Mouse (Mus musculus) cerebellum, postnatal 14 days (tissue): ENCODE measurements around the gene Fam122a.

Source experiments
- DNase-seq, 2 experiments: peaks; one replicate each; pipeline ENCODE4 v3.0.0; 2021; ENCODE audit warnings: mixed read lengths in 2 of 2

The Fam122a gene

GRCm38 (mm10) chr19:24476929-24477882 lies at the start of gene Fam122a:
TSS of gene Fam122a (minus strand) at chr19:24477356.
- DNase-seq = peak; percentile 95 to 97

- DNase-seq = peak; percentile 86 to 93
Measured at GRCm38 (mm10) chr19:24523476-24524313, 46.5 kb upstream of the Fam122a start.

- DNase-seq = peak in 1 of 2 experiments; percentile 47
Measured at GRCm38 (mm10) chr19:24521997-24522396, 44.8 kb upstream of the Fam122a start.

- no peak for DNase-seq
Measured at GRCm38 (mm10) chr19:24521146-24521545, 44.0 kb upstream of the Fam122a start.

- no peak for DNase-seq
Measured at GRCm38 (mm10) chr19:24519732-24520409, 42.7 kb upstream of the Fam122a start.

- no peak for DNase-seq
Measured at GRCm38 (mm10) chr19:24518384-24518783, 41.2 kb upstream of the Fam122a start.

GRCm38 (mm10) chr19:24517057-24517456 lies 39.9 kb upstream of the Fam122a start:
- DNase-seq = no peak

- DNase-seq = no peak
Measured at GRCm38 (mm10) chr19:24515941-24516340, 38.8 kb upstream of the Fam122a start.

GRCm38 (mm10) chr19:24514661-24515642 lies 37.8 kb upstream of the Fam122a start:
- no peak for DNase-seq

GRCm38 (mm10) chr19:24513105-24513843 lies 36.1 kb upstream of the Fam122a start:
- DNase-seq = no peak

- no peak for DNase-seq
Measured at GRCm38 (mm10) chr19:24511939-24512338, 34.8 kb upstream of the Fam122a start.

GRCm38 (mm10) chr19:24509391-24509790 lies 32.2 kb upstream of the Fam122a start:
- no peak for DNase-seq

- DNase-seq = no peak
Measured at GRCm38 (mm10) chr19:24508087-24508767, 31.1 kb upstream of the Fam122a start.

- DNase-seq = peak in 1 of 2 experiments; percentile 33
Measured at GRCm38 (mm10) chr19:24502736-24503421, 25.7 kb upstream of the Fam122a start.

GRCm38 (mm10) chr19:24501525-24501924 lies 24.4 kb upstream of the Fam122a start:
- DNase-seq = no peak

- no peak for DNase-seq
Measured at GRCm38 (mm10) chr19:24500431-24500830, 23.3 kb upstream of the Fam122a start.

GRCm38 (mm10) chr19:24499291-24499690 lies 22.1 kb upstream of the Fam122a start:
- DNase-seq = no peak

GRCm38 (mm10) chr19:24493887-24494286 lies 16.7 kb upstream of the Fam122a start:
- no peak for DNase-seq

- DNase-seq = no peak
Measured at GRCm38 (mm10) chr19:24491824-24492223, 14.7 kb upstream of the Fam122a start.

GRCm38 (mm10) chr19:24490275-24490674 lies 13.1 kb upstream of the Fam122a start:
- DNase-seq = no peak
